Mouse (Mus musculus) hindlimb bud, embryonic 11.5 days (tissue): ENCODE measurements around the gene Lgsn.
A peak's percentile ranks its signal among the peaks of the same experiment; 100 is the strongest.

Experiments used
- DNase-seq: peaks from one replicate; pipeline ENCODE4 v3.0.0-alpha.2; 2012; ENCODE audit warnings: low read depth, low spot score; ENCODE audit errors: extremely low spot score

Lgsn gene

DNA sequence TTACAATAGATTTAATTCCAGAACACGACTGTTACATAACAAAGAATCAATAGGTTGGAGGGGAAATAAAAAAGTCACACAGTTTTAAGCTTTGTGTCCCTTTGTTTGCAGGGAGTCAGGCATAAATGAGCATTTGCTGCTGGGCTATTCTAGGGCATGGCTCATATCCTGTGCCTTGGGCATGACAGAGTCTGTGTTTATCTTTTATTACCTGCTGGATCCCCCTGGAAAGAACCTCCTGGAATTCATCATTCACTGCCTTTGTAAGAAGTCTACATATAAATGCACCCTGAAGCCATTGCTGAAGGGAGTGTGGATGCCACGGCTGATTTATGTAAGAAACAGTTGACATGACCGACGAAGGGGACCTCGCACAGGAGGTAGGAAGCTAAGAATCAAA is at the start of gene Lgsn:
TSS of gene Lgsn (plus strand) at position 301 of the 400 bp plus-strand sequence.
- no peak for DNase-seq

DNA sequence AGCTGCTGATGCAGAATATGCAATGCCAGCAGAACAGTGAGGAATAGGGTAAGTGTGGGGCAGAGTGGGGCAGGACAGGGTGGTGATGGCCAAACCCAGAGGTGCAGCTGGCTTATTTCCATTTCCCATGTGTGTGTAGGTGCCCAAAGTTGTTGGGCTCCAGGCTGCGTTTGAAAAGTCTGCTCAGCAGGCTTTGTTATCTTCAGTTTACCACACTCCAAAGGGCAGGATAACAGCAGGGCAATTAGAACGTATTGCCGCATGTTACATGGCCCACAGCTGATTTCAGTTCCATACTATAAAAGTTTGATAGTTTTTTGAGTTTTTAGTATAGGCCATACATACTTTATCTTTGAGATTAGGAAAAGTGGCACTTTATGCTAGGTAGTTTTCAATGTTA is 37.8 kb upstream of the Lgsn start:
- DNase-seq: no peak

- DNase-seq: no peak
Measured at GRCm38 (mm10) chr1:31142288-31143094, 33.7 kb upstream of the Lgsn start.

GRCm38 (mm10) chr1:31143571-31143970 is 32.6 kb upstream of the Lgsn start:
- no peak for DNase-seq

DNA sequence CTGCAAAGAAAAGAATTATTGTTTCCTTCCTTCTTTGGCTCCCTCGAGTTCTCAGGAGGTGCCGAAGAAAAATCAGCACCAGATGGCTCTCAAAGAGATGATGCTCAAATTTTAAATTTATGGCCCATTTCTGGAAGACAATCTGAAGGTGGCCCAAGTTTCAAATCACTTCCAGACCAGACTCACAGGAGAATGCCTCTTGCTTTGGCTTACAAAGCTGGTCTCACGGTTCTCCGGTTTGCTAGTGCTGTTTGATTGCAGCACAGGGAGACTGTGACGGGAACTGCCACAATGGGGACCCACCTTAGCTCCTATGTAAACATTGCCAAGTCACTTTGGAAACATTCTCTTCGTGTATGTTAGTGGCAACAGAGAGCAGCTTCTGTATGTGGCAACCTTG is 26.5 kb upstream of the Lgsn start:
- peak; percentile 64 for DNase-seq

DNA sequence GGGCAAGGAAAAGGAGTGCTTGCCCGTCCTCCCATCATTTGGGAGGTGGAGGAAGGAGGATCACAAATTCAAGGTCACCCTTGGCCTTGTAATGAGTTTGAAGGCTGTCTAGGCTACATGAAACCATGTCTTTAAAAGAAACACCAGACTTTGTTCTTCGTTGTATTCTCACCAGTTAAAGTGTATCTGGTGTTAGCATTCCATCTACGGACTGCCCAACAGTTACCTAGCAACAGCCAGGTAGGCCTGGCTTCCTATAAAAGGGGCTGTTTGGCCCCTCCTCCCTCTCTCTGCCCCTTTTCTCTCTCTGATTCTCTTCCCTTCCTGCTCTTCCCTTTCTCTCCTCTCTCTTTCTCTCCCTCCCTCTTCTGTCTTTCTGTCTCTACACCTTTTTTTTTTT is 25.7 kb upstream of the Lgsn start:
- DNase-seq: no peak

DNA sequence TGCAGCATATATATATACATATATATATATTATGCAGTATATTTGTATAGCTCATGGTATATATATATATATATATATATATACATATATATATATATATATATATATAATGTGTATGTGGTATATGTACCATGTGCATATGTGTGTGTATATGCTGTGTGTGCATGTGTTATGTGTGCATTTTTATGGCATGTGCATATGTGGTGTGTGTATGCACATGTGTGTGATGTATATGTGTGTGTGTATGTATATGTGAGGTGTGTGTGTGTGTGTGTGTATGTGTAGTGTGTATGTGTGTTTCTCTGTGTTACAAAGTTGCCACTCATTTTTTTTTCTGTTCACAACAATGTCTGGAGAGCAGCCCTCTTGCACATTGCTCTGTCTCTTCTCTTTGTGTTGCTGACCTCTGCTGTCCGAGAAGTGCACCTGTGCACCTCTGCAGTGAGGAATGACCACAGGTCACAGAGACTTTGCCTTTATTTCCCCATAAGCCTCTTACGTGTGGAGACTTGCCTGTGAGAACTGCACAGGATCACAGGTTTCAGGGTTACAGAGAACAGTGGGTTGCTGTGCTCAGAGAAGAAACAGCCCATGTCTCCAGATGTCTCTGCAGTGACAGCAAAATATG is 23.3 kb upstream of the Lgsn start:
- no peak for DNase-seq

DNA sequence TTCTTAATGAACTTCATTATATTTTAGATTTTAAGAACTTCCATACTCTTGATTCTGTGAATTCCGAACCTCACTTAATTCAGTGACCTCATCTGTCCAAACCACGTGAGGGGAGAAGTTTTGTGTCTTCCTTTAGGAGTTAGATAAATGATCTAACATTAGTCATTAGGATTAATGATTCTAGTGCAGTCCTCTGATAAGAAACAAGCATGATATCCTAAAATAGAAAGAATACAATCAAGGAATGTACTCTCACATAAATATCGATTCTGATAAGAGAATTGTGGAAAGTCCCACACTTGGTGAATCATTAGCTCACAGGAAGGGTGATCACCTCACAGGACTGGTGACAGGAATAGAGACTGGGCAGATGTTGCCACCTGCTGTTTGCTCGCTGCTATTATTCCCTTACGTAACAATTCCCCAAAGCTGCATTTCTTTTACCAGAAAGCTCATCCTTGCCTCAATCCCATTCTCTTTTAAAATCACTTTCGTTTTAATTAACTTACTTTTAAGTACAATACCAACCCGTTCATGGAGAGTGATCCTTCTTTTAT is 22.3 kb upstream of the Lgsn start:
- DNase-seq: no peak

DNA sequence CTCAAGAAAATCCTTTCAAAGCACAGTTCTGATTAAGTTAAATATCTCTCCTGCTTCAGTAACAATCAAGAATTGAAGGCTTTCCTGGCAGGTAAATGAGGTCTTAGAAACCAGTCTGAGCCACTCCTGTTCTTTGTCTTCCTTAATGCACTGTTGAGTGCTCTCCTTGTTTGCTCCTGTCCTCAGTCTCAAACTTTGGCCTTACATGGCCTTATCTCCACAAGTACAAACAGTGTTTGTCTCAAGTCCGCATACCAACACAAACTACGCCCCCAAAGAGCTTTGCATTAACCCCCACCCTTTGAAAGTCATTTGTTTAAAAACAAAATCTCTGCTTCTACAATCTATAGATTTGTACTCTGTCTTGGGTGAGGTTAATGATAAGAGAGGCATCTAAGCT is 20.0 kb upstream of the Lgsn start:
- no peak for DNase-seq

- DNase-seq: no peak
Measured at GRCm38 (mm10) chr1:31156884-31157283, 19.3 kb upstream of the Lgsn start.

GRCm38 (mm10) chr1:31164527-31165189 is 11.5 kb upstream of the Lgsn start:
- no peak for DNase-seq

DNA sequence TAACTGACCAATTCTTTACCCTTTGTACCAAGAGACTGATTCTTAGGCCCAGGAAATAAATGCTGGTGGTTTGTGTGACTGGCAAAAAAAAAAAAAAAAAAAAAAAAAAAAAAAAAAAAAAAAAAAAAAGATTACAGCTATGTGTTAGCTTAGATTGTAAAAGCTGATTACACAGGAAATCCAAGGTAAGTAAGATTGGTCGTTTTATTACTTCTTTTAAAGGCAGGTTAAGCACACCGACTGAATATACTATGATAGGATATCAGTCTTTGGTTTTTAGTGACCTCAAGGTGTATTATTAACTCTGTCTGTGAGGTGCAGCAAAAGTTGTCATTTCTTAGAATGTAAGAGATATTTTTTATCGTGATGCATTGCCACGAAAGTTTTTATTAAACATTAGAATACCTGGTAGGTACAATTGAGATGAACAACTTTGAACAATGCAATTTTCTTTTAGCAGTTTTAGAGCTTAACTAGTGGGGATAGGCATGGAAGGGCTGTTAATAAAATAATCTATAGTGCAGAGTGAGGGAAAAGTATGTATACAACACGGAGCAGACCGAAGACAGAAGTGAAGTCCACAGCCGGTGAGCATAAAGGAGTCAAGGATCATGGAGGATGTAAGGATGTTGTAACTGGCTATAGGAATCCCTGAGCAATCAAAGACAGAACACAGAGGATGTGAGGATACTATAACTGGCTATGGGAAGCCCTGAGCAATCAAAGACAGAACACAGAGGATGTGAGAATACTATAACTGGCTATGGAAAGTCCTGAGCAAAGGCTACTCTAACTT is 10.7 kb upstream of the Lgsn start:
- DNase-seq: no peak

- no peak for DNase-seq
Measured at GRCm38 (mm10) chr1:31175401-31175800, 800 bp upstream of the Lgsn start.

GRCm38 (mm10) chr1:31178264-31178663 is 2.1 kb downstream of the Lgsn start:
- DNase-seq: no peak

GRCm38 (mm10) chr1:31190237-31190866 is 14.2 kb downstream of the Lgsn start:
- no peak for DNase-seq

DNA sequence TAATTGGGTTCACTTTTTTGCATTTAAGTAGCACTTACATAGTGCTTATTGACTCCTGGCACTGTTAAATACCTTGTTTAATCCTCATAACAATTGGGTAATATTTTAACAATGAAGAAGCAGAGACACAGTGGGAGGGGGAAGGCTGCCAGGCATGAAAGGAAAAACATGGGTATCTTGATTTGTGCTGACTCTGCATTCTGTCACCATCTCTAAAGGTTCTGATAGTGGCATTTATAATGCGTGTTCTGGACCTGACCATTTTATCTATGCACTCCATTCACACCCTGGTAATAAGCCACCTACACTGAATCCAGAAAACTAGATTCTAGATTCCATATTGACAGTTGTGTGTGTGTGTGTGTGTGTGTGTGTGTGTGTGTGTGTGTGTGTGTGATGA is 19.4 kb downstream of the Lgsn start:
- no peak for DNase-seq

- DNase-seq: no peak
Measured at GRCm38 (mm10) chr1:31196959-31197358, 20.8 kb downstream of the Lgsn start.

DNA sequence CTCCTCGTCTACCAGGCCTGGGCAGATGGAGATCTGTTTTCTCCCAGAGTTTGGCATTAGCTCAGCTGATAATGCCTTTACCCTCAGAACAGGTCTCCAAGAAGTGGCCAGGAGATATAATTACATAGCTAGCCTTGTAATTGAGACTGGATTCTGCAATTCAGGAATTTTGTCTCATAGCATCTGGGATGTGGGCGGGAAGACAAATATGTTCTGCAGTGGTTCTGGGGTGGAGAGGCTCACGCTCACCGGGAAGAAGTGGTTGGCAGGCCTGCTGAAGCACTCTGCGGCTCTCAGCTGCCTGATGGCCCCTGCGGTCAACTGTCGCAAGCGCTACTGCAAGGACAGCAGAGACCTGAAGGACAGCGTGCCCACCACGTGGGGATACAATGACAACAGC is 27.6 kb downstream of the Lgsn start:
- DNase-seq: no peak

- DNase-seq: no peak
Measured at GRCm38 (mm10) chr1:31205346-31205745, 29.1 kb downstream of the Lgsn start.

- DNase-seq: no peak
Measured at GRCm38 (mm10) chr1:31205770-31206169, 29.6 kb downstream of the Lgsn start.

- peak; percentile 60 for DNase-seq
Measured at GRCm38 (mm10) chr1:31210144-31210543, 33.9 kb downstream of the Lgsn start.
